Mouse (Mus musculus) cerebellum, adult 8-10 months (tissue): ENCODE measurements at regions not wholly inside any gene's neighbourhood (a gene's known extent, or its start where the extent isn't known, plus 50 kb on each side); places are given as distances from the start of the nearest gene placed in this dataset.

Experiments used
- DNase-seq: peaks from one replicate; pipeline ENCODE4 v3.0.0; 2022

- peak; percentile 10 for DNase-seq
Observed at GRCm38 (mm10) chr6:10970587-10971138, 936.6 kb downstream of the Ndufa4 start.

- peak; percentile 3 for DNase-seq
Observed at GRCm38 (mm10) chr6:10969841-10970536, 937.3 kb downstream of the Ndufa4 start.

DNA sequence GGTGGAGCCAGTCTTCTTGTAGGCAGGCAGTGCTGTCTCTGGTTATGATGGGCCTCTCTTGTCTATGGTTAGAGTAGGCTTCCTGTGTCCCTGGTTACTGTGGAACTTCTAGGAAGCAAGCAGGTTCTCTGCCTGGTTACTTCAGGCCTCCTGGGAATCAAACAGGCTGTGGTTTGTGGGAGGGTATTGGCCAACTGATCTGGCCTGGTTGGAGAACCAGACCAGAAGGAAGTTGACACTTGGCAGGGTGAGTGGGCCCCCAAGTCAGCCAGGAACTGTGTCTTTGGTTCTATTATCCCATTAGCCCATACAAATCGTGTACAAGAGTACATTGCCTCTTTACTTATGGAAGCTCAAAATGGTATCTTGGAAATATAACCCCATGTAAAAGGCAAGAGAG, 963.8 kb downstream of the Ndufa4 start:
- no peak for DNase-seq

GRCm38 (mm10) chr6:10941470-10941869, 965.8 kb downstream of the Ndufa4 start:
- DNase-seq = no peak
